Mouse (Mus musculus): ENCODE results near the gene Kcnh1. TPM values are rescaled to one million over a fixed set of nuclear protein-coding genes. Genes with fewer than 3 reads are reported as not detected.

Kcnh1 gene
- total RNA-seq, 2 experiments from 2014 or later, result not detected

DNA sequence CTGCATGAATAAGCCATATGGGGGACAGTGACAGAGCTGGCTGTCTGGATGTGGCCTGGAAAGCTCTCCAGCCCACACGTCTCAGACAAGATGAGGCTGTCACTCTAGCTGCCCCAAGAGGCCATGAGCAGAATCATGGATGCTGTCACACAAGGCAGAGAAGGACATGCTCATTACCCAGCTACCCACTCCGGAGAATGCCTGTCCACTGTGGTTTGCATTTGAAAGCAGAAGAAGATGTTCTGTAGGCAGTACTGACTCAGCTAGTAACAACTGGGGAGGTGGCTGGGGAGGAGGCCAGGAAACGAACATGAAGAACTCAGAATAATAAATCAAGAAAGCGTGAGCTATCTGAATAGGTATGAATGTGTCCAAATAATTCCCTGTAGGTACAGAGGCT is 364.9 kb downstream of the Kcnh1 start:
- no peak for ATAC-seq (replicated peaks; ENCODE audit: low FRiP score, poor library complexity, severe bottlenecking)

DNA sequence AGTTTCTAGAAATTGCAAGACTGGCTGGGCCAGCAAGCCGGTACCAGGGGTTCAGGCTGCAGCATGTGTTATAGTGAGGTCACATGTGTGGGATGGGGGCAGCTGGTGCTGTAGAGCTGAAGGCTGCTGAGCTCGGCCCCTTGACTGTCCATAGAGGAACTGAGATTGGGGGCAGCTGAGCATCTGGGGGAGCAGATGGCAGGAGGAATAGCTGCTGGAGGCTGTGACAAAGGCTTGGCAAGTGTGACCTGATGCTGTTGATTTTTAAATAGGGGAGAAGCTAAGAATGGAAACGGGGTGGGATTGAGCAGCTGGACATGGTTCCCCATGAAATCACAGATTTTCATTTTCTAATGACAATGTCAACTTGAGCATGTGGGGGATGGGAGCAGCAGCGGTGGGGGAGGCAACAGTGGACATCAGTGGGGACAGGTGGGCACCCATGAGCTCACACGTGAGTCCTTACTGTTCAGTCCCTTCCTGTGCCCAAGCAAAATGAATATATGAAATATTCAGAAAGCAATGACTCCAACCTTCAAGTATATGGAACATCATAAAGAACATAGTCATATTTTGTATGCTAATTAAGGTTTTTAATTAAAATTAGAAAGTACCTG is 367.5 kb downstream of the Kcnh1 start:
- ATAC-seq (replicated peaks; ENCODE audit: low FRiP score, poor library complexity, severe bottlenecking), result no peak

DNA sequence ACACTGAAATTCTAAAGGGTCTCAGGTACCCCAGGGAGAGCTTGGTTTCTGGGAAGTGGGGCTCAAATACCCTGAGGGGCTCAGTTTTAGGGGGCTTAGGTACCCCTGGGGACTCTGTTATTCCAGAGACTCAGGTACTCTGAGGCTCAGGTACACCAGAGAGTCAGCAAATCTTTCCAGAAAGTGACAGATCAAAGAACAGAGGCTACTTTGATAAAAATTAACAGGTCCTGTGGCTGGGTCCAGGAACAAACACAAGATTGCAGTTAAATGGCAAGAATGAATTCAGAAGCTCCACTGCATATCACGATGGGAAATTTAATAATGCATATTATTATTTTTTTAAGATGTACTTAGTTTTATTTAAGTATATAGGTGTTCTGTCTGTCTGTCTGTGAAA is 368.8 kb downstream of the Kcnh1 start:
- no peak for ATAC-seq (replicated peaks; ENCODE audit: low FRiP score, poor library complexity, severe bottlenecking)

Other genes starting within 250 kb of the Kcnh1 start
- not detected in 2 replicates for gene Rd3, start 213.4 kb upstream of the Kcnh1 start, total RNA-seq (2015; ENCODE audit: low replicate concordance)
- not detected in 2 replicates for gene Rd3, start 213.4 kb upstream of the Kcnh1 start, total RNA-seq (2017; ENCODE audit: low replicate concordance)
- 6.1 and 16.3 TPM in 2 replicates for gene Traf5, start 98.2 kb upstream of the Kcnh1 start, total RNA-seq (2015; ENCODE audit: low replicate concordance)
- 9.1 and 16.4 TPM in 2 replicates for gene Traf5, start 98.2 kb upstream of the Kcnh1 start, total RNA-seq (2017; ENCODE audit: low replicate concordance)
- gene Rcor3, start 52.7 kb upstream of the Kcnh1 start, total RNA-seq (2015; ENCODE audit: low replicate concordance), result 37.5 and 56.2 TPM in 2 replicates
- gene Rcor3, start 52.7 kb upstream of the Kcnh1 start, total RNA-seq (2017; ENCODE audit: low replicate concordance), result 29.3 and 63.0 TPM in 2 replicates

Data from erythroid progenitor cell, adult 5-6 weeks (primary cell).